Mouse (Mus musculus): ENCODE data around the gene Slc16a2. TPM values are rescaled to one million over a fixed set of nuclear protein-coding genes. Genes with fewer than 3 reads are reported as not detected.

The Slc16a2 gene
- polyA plus RNA-seq, 1 experiment: 14.2 TPM

DNA sequence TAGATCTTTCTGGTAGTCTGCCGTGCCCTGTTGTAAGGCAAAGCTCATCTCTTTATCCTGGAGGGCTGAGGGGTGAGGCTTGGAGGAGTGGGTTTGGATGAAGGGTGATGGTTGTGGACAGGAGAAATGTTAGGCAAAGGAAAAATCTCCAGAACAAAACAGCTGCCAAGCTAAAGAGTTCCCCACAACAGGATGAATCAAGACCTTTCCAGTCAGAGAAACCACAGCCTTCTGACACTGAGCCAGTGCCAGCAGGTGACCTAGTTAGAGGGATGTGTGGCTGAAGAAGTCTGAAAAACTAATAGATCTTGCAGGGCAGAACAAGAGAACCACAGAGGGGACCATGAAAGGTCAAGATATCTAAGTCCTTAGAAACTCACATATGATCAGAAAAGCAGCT, 24.8 kb downstream of the Slc16a2 start:
- Histone ChIP-seq H3K4me3 (ENCODE audit: low read depth, low read length) (no peak overlapping the region), H3K9me3 (replicated peaks; ENCODE audit: control insufficient read depth, insufficient read depth, low read length, poor library complexity, severe bottlenecking) (no peaks in the 10 kb centered on the region), H3K4me1 (ENCODE audit: control insufficient read depth, insufficient read depth, low read length) (no peaks in the 10 kb centered on the region), H3K27me3 (ENCODE audit: control insufficient read depth, insufficient read depth, low read length, poor library complexity, severe bottlenecking) (no peaks in the 10 kb centered on the region), H3K9ac (ENCODE audit: low read depth, poor library complexity, severe bottlenecking) (no peak overlapping the region), H3K27ac (ENCODE audit: insufficient read depth, low read length) (no peak overlapping the region), H3K36me3 (ENCODE audit: control insufficient read depth, insufficient read depth, low read length, poor library complexity, severe bottlenecking) (no peaks in the 10 kb centered on the region)
- TF ChIP-seq POLR2A (IDR thresholded peaks at IDR 0.05; ENCODE audit: insufficient read depth, low read length): no peak
- TF ChIP-seq CTCF (IDR thresholded peaks at IDR 0.05; ENCODE audit: low read depth, low read length): no peak
- no peak for TF ChIP-seq EP300 (IDR thresholded peaks at IDR 0.05; ENCODE audit: insufficient read depth, low read depth, low read length)

DNA sequence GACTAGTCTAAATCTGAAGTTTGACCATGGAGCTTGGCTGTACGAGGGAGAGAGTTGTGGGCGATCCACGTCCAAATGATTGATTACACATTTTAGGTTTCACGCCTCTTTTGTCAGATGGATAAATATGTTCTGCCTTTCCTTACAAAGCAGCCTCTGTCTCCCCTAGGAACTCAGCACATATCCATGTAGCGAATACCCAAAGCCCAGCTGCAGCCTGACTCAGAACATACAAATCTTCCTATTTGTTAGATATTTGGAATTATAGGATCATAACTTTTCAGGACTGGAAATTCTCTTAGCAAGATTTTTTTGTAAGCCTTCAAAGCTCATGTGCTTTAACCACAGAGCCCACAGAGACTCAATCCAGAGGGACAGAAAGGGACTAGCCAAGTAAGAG, 26.3 kb downstream of the Slc16a2 start:
- Histone ChIP-seq H3K9me3 (replicated peaks; ENCODE audit: control insufficient read depth, insufficient read depth, low read length, poor library complexity, severe bottlenecking) (no peaks in the 10 kb centered on the region), H3K36me3 (ENCODE audit: control insufficient read depth, insufficient read depth, low read length, poor library complexity, severe bottlenecking) (no peaks in the 10 kb centered on the region), H3K9ac (ENCODE audit: low read depth, poor library complexity, severe bottlenecking) (no peak overlapping the region), H3K27me3 (ENCODE audit: control insufficient read depth, insufficient read depth, low read length, poor library complexity, severe bottlenecking) (no peaks in the 10 kb centered on the region), H3K4me1 (ENCODE audit: control insufficient read depth, insufficient read depth, low read length) (no peaks in the 10 kb centered on the region), H3K4me3 (ENCODE audit: low read depth, low read length) (no peak overlapping the region), H3K27ac (ENCODE audit: insufficient read depth, low read length) (no peak overlapping the region)
- no peak for TF ChIP-seq EP300 (IDR thresholded peaks at IDR 0.05; ENCODE audit: insufficient read depth, low read depth, low read length)
- no peak for TF ChIP-seq POLR2A (IDR thresholded peaks at IDR 0.05; ENCODE audit: insufficient read depth, low read length)
- no peak for TF ChIP-seq CTCF (IDR thresholded peaks at IDR 0.05; ENCODE audit: low read depth, low read length)

DNA sequence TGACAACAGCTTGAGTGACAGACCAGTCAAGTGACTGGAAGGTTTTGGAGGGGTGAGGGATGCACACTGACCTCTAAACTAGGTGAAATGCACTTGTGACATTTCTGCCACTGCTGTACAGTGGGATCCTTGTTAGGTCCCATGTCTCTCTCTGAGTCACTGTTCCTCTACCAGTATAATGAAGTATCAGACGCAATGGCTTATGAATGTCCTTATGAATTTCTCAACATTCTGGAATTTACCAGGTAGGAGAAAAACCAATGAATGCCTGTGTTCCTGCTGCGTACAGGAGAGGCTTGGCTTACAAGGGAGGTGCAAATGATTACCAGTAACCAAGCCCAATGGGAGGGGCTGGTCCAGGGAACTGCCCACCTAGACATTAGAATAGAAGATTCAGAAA, 30.5 kb downstream of the Slc16a2 start:
- Histone ChIP-seq H3K9me3 (replicated peaks; ENCODE audit: control insufficient read depth, insufficient read depth, low read length, poor library complexity, severe bottlenecking) (no peaks in the 10 kb centered on the region), H3K9ac (ENCODE audit: low read depth, poor library complexity, severe bottlenecking) (no peak overlapping the region), H3K4me1 (ENCODE audit: control insufficient read depth, insufficient read depth, low read length) (no peaks in the 10 kb centered on the region), H3K4me3 (ENCODE audit: low read depth, low read length) (no peak overlapping the region), H3K27ac (ENCODE audit: insufficient read depth, low read length) (no peak overlapping the region), H3K27me3 (ENCODE audit: control insufficient read depth, insufficient read depth, low read length, poor library complexity, severe bottlenecking) (no peaks in the 10 kb centered on the region), H3K36me3 (ENCODE audit: control insufficient read depth, insufficient read depth, low read length, poor library complexity, severe bottlenecking) (no peaks in the 10 kb centered on the region)
- TF ChIP-seq EP300 (IDR thresholded peaks at IDR 0.05; ENCODE audit: insufficient read depth, low read depth, low read length) (no peak), POLR2A (IDR thresholded peaks at IDR 0.05; ENCODE audit: insufficient read depth, low read length) (no peak), CTCF (IDR thresholded peaks at IDR 0.05; ENCODE audit: low read depth, low read length) (no peak)

DNA sequence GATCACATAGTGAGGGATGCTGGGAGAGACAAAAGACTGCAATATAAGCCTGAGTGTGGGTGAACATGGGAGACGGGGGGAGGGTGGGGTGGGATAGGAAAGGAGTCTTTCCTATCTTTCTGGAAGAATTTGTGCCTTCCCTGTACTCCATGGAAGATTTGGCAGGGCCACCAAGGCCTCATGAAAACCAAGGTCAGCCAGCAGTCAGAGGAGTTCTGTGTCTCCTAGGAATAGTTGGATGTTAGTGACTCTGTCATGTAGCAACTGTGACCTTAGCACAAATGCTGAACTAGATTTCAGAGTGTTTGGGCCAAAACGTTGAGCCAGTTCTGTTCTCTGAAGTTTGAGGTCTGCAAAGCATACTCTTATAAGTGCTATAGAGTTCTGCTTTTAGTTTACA, 36.1 kb downstream of the Slc16a2 start:
- no peaks in the 10 kb centered on the region for H3K4me1 ChIP-seq (ENCODE audit: control insufficient read depth, insufficient read depth, low read length)
- H3K27ac ChIP-seq (ENCODE audit: insufficient read depth, low read length): no peak overlapping the region
- TF ChIP-seq POLR2A (IDR thresholded peaks at IDR 0.05; ENCODE audit: insufficient read depth, low read length) (no peak), EP300 (IDR thresholded peaks at IDR 0.05; ENCODE audit: insufficient read depth, low read depth, low read length) (no peak), CTCF (IDR thresholded peaks at IDR 0.05; ENCODE audit: low read depth, low read length) (no peak)
- no peak overlapping the region for H3K4me3 ChIP-seq (ENCODE audit: low read depth, low read length)
- H3K27me3 ChIP-seq (ENCODE audit: control insufficient read depth, insufficient read depth, low read length, poor library complexity, severe bottlenecking): no peaks in the 10 kb centered on the region
- H3K9me3 ChIP-seq (replicated peaks; ENCODE audit: control insufficient read depth, insufficient read depth, low read length, poor library complexity, severe bottlenecking): no peaks in the 10 kb centered on the region
- no peak overlapping the region for H3K9ac ChIP-seq (ENCODE audit: low read depth, poor library complexity, severe bottlenecking)
- H3K36me3 ChIP-seq (ENCODE audit: control insufficient read depth, insufficient read depth, low read length, poor library complexity, severe bottlenecking): no peaks in the 10 kb centered on the region

DNA sequence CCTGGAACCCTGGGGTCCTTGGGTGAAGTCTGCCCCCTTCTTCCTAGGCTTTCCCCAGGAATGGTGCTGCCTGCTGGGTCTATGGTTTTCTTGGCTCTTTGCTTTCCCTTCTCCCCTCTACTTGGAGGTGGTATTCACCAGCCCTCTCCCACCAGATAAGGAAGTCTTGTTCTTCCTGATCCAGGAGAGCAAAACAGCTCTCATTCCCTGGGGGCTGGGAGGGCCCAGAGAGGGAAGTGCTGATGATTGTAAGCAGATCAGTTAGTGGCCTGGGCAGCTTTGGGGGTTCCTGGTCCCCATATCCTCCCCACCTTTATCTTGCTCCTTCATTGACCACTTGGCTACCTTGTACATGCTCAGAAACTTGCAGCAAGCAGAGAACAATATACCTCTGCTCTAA, 45.4 kb downstream of the Slc16a2 start:
- no peaks in the 10 kb centered on the region; the same call in 1 of the 2 replicates for H3K27me3 ChIP-seq (ENCODE audit: control insufficient read depth, insufficient read depth, low read length, poor library complexity, severe bottlenecking)

DNA sequence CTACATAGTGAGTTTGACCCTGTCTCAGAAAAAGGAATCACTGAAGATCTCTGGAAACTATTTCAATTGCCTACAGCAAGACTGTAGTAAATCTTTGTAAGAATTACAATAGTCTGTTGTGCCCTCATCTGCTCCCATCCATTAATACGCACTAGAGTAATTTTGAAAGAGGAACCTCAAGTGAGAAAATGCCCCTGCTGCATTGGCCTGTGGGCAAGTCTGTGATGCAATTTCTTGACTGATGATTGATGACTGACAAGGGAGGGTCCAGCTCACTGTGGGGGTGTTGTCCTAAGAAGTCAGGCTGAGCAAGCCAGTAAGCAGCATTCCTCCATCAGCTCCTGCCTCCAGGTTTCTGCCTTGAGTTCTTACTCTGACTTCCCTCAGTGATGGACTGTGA, 75.6 kb downstream of the Slc16a2 start:
- Histone ChIP-seq H3K9me3 (replicated peaks; ENCODE audit: control insufficient read depth, insufficient read depth, low read length, poor library complexity, severe bottlenecking) (no peaks in the 10 kb centered on the region), H3K27ac (ENCODE audit: insufficient read depth, low read length) (no peak overlapping the region), H3K27me3 (ENCODE audit: control insufficient read depth, insufficient read depth, low read length, poor library complexity, severe bottlenecking) (no peaks in the 10 kb centered on the region)

More for the DNA sequence above, 45.4 kb downstream of the Slc16a2 start:
- Histone ChIP-seq H3K27ac (ENCODE audit: insufficient read depth, low read length) (no peak overlapping the region), H3K9ac (ENCODE audit: low read depth, poor library complexity, severe bottlenecking) (no peak overlapping the region), H3K9me3 (replicated peaks; ENCODE audit: control insufficient read depth, insufficient read depth, low read length, poor library complexity, severe bottlenecking) (no peaks in the 10 kb centered on the region), H3K36me3 (ENCODE audit: control insufficient read depth, insufficient read depth, low read length, poor library complexity, severe bottlenecking) (no peaks in the 10 kb centered on the region), H3K4me3 (ENCODE audit: low read depth, low read length) (no peak overlapping the region), H3K4me1 (ENCODE audit: control insufficient read depth, insufficient read depth, low read length) (no peaks in the 10 kb centered on the region)
- no peak for TF ChIP-seq CTCF (IDR thresholded peaks at IDR 0.05; ENCODE audit: low read depth, low read length)
- no peak for TF ChIP-seq POLR2A (IDR thresholded peaks at IDR 0.05; ENCODE audit: insufficient read depth, low read length)
- no peak for TF ChIP-seq EP300 (IDR thresholded peaks at IDR 0.05; ENCODE audit: insufficient read depth, low read depth, low read length)

More for the DNA sequence above, 75.6 kb downstream of the Slc16a2 start:
- H3K4me1 ChIP-seq (ENCODE audit: control insufficient read depth, insufficient read depth, low read length): no peaks in the 10 kb centered on the region
- no peak overlapping the region for H3K4me3 ChIP-seq (ENCODE audit: low read depth, low read length)
- no peak overlapping the region for H3K9ac ChIP-seq (ENCODE audit: low read depth, poor library complexity, severe bottlenecking)
- H3K36me3 ChIP-seq (ENCODE audit: control insufficient read depth, insufficient read depth, low read length, poor library complexity, severe bottlenecking): no peaks in the 10 kb centered on the region
- no peak for TF ChIP-seq CTCF (IDR thresholded peaks at IDR 0.05; ENCODE audit: low read depth, low read length)
